Mouse (Mus musculus) embryo, embryonic 10 days (tissue): Measurements from ENCODE around the gene Pank4.

ENCODE experiments used
- DNase-seq: peaks from one replicate; pipeline ENCODE4 v3.0.0-alpha.2; 2015; ENCODE audit warnings: low spot score

Pank4 gene

DNA sequence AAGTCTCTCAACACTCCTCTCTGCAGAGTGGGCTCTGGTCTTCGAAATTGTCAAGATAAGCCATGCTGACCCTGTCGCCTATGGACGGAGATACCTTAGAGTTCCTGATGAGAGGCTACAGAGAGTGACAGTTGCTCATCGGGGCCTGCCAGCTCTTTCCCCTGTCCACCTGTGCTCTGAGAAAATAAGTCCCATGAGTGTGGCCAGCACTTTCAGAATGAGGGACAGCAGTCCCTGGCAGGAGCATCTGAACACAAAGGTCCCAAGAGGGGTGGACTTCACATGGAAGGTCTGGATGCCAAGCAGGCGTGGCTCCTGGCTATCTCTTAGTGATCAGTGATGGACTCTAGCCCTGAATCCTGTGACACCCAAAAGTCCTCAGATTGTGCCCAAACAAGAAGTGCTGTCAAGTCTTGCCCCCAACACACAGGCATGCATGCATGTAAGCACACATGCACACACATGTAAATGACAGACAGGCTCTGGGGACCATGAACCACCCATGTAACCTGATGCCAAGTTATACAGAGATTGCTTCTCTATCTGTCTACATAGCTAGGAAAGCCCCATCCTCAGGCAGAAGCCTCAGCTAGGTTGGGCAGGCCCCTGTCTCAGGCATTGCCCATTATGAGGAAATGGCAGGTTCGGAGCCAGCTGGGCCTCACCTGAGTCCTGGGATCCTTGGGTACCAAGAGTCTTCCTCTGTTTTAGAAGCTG lies 20.4 kb upstream of the Pank4 start:
- no peak for DNase-seq

DNA sequence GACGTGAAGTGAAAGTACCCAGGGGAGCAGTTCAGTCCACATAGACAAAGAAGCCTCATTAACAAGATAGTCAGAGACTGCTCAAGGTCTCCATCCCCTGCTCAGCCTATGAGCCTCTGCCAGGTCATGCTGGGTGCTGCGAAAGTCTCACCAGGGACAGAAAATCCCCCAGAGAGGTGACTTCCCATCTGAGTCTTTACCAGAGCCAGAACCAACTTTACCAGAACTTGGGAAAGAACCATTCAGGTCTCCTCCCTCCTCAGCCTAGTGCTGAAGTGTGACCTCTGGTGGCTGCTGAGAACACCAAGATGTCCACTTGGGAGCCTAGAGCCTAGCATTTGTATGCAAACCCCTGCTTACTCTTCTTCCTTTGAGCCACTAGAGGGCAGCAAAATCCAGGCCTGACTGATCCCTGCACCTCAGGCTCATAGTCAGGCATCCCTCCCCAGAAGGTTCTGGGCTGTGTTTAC lies 19.8 kb upstream of the Pank4 start:
- peak; percentile 94 for DNase-seq

DNA sequence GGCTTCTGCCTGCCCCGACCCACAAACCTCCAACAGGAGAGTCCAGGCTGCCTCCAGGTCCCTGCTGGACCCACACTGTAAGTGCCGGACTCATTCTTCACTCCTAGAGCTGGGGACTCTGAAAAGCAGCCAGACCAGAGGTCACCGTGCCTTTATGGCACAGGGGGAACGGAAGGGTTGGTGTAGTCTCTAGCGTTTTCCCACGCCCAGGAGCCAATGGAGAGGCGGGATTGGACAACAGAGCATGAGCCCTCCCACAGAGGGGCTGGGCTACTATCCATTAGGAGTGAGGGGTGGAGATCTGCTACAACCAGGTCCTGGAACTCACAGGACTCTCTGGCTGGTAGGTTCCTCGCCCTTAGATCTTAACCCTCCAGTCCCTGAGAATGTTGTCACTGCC lies 17.6 kb upstream of the Pank4 start:
- DNase-seq, result peak; percentile 96

DNA sequence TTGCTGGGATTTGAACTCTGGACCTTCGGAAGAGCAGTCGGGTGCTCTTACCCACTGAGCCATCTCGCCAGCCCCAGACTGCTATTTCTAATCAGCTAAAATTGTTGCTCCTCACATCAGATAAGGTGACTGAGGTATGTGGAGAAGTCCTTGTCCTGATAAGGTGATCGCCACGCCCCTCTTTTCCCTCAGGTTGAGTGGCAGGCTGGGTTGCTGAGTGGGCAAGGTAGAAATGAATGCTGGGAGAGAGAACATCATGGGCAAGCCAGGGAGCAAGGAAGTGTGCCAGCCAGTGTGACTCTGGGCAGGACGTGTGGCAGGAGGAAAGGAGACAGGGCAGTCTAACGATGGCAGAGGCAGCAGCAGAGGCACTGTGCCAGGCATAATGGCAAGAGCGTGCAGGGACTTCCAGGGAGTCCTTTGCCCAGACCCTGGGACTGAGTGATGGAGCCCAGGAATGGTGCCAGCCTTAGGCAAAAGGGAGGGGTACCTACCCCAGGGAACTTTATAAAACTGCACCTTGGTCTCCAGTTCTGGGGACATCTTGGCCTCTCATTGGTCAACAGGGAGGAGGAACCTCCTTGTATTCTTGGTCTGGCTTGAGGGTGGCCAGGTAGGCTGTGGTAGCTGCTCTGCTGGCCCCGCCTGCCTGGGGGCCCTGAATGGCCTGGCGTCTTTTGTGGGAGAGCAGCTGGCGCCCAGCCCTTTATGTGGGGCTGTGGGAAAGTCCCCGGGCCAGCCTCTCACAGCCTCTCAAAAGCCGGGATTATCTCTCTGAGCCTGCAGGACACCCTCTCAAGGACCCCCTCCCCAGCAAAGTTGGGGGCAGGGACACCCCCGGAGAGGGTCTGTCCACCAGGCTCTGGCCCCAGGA lies 15.6 kb upstream of the Pank4 start:
- peak; percentile 39 for DNase-seq

DNA sequence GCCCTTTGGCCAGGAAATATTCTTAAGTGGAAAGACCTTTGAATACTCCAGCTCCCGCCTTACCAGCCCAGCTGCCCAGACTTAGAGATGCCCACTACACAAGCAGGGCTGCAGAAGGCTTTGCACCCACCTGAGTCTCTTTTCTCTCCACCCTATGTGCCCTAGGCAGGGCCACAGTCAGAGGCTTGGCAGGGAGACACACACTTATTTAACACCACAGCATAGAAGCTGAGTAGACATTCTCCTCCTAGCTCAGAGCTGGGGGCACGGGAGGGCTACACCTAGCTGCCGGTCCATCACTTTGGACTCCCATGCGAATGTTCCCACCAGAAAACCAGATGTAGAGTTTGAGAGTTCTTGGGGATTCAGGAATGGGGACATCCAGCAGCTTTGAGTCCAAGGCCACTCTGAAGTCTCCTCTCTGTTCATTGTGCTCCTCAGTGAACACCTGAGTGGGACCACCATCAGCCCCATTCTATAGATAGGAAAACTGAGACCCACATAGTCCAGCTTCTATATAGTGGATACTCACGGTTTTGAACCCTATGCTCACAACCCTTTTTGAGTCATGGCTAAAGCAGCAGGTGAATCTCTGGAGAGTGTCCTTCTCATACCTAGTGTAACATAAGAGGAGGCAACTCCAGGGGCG lies 14.9 kb upstream of the Pank4 start:
- no peak for DNase-seq

DNA sequence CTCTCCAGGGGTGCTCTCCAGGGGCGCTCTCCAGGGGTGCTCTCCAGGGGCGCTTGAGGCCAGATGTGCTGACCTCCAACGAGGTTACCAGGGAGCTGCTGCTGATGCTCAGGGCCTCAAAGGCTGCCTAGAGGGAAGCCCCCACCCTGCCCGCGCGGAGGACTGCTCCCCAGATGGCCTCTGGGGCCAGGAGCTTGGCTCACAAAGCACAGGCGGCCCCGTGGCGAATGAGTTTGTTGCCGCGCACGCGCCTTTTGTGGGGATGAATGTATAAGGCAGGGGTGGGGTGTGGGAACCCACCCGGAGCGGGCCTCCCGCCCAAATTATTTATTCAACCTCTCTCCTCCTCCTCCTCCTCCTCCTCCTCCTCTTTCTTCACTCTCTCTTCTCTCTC lies 14.3 kb upstream of the Pank4 start:
- peak; percentile 79 for DNase-seq

DNA sequence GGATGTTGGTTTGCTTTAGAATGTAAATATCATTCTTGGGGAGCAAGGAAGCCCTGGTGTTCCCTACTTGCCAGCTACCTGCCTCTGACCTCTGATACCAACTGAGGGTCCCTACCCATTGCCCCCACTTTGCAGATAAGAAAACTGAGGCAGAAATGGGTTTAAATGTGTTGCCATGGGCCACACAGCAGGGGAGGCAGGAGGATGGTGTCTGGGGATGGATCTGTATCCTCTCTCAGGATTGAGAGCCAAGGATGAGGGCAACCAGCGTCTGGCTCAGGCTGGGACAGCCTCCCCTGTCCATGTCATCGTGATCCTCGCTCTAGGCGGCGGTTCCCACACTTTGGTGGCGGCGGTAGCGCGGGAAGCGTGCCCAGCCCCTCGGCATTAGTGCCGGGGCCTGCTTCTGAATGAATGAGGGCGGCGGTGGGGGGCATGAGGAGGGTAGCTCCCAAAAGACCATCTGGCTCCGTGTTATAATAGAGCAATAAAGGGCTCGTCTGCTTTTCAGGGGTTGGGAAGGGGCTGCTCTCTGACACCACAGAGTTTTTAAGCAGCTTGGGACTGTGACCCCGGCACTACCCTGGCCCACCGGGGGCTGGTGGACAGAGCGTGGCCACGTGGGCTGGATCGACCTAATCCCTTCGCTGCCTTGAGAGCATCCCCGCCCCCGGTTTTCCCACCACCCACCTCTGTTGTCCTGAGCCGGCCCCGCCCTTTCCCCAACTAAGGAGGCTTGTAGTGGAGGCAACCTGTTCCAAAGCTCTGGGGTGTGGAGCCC lies 11.3 kb upstream of the Pank4 start:
- peak; percentile 85 for DNase-seq

DNA sequence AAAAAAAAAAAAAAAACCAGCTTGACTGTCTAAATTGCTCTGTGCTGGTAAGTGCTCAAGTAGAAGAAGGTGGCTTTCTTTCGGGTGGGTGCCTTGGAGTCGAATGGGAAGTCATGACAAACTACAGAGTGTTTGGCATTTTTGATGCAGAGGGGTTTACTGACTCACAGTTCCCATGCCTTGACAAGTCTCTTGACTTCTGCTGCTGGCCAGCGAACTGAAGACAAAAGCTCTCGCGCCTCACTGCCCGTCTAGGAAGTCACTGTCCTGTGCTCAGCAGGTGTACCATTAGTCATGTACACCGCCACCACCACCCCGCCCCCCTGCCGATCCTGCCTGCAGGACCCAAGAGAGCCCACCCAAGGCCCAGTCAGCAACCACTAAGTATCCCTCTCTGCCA lies 7.3 kb upstream of the Pank4 start:
- no peak for DNase-seq

DNA sequence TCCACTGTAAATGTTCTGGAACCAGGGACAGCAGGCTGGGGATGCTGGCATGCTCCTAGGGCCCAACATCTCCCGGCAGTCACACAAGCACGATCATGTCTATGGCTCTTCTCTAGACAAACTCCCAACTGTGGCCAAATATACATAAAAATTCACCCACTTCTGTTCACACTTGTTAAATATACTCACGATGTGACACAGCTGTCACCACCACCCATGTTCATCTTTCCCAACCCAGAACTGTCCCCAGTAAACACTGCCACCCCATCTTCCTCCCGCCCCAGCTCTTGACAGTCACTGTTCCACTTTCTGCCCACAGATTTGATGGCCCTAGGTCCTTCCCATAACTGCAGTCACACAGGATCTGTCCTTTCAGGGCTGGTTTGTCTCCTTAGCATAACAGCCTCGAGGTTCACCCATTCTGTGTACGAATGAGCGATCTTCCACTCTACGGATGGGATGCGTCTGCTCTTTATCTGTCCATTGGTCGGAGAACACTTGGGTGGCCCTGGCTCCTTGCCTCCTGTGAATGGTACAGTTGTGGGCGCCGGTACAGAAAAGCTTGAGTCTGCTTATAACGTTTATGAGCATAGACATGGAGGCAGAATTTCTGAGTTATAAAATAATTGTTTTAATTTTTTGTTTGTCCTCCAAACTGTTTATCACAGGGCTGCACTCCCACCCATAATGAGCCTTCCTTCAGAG lies 6.5 kb upstream of the Pank4 start:
- DNase-seq, result no peak

DNA sequence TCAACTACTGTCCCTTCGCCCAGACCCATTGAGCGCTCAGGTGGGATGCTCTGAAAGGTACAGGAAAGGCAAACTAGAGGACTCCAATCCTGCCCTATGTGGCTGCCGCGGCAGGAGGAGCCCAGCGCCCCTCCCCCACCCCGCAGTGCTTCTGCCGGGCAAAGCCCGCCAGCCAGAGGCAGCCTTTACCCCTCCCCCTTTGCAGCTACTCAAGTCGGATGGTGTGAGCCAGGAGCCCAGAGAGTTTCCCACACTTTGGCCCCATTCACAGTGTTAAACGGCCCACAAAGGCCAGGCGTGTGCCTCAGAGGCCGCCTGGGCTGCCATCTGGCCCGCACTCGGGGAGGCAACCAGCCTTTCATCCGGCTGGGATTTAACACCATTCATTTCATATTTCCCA lies 5.8 kb upstream of the Pank4 start:
- peak; percentile 90 for DNase-seq

DNA sequence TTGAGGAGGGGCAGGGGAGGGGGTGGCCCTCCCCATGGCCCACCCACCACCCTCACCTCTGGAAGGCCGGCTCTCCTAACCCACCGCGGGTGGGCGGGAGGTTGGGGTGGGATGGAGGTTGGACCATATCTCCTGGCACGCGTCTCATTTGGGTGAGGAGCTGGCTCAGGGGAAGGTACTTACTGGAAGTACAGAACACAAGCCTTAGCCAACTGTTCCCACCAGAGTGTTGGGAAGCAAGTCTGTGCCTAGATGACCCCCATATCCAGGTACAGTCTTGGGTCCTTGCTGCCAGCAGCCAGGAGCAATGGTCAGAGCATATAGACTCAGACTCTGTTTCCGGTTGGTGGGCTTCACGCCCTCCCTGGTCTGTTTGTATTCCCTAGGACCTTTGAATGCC lies 5.3 kb upstream of the Pank4 start:
- DNase-seq, result peak; percentile 49

DNA sequence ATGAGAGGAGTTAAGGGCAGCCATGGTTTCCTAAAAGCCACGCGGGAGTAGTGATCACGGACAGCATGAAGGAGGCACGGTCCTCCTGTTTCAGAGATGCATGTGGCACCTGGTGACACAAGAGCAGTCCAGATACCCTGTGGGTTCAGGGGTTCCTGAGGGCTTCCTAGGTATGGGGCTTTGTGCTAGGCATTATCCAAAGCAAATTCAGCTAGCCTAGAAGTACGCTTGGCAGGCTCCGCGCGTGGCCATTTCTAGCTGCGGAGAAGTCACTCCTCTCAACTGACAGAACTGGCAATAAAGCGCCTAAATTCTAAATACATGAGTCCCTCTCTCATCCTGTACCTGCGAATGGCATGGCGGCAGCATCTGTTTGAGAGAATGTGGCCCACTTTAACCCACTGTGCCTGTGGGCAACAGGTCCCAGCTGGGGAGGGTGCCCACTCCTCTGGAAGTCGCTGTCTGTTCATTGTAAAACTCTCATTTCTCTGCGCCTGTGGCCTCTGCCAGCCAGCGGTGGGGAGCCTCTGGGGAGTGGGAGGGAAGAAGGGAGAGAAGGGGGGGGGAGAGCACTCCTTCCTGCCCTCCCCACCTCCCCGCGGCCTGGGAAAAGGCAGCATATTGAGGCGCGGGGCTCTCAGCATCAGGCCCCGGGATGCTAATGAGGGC lies 3.8 kb upstream of the Pank4 start:
- DNase-seq, result no peak

DNA sequence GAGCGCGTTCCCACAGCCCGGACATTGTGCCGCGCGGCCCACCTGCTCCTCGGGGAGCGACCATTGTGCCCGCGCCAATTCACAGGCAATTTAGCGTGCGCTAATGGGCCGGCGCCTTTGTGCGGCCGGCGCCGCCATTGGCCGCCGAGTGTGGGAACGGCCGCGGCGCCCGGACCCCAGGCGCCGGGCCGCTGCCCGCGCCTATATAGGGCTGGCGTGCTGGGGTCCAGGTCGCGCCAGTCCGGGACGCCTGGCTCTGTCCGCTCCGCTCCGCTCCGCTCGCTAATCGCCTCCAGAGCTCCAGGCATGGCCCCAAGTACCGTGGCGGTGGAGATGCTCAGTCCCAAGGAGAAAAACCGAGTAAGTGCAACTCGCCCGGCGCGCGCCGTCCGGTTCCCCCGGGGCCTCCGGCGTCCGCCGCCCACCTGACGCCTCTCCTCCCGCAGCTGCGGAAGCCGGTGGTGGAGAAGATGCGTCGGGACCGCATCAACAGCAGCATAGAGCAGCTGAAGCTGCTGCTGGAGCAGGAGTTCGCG lies 3.2 kb upstream of the Pank4 start, which contains the start of gene Hes5:
Hes5 (plus strand) TSS at position 234 of the 536 bp plus-strand sequence.
- peak; percentile 90 for DNase-seq

DNA sequence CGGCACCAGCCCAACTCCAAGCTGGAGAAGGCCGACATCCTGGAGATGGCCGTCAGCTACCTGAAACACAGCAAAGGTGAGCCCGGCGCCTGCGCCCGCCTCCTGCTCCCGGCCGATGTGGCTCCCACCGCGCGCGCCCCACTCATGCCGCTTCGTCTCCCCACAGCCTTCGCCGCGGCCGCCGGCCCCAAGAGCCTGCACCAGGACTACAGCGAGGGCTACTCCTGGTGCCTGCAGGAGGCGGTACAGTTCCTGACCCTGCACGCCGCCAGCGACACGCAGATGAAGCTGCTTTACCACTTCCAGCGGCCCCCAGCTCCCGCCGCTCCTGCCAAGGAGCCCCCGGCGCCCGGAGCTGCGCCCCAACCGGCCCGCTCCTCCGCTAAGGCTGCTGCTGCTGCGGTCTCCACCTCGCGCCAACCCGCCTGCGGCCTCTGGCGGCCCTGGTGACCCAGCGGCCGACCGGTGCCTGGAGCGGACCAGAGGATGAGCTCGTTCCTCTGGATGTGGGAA lies 2.6 kb upstream of the Pank4 start:
- peak; percentile 63 for DNase-seq

DNA sequence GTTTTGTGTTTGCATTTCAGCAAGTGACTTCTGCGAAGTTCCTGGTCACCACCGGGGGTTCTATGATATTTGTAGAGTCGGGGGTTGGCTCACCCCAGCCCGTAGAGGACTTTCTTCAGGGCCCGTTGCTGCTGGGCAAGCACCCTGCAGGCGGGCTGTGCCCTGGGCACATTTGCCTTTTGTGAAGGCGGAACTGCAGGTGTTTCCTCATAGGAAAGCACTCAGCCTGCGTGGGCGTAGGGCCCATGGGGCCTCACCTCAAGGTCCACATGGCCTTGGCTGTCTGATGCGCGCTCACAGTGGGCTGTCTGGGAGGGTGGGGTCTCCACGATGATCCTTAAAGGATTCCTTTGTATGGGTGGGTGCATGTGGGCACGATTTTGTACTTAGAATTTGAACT lies 2.0 kb upstream of the Pank4 start:
- DNase-seq, result no peak

DNA sequence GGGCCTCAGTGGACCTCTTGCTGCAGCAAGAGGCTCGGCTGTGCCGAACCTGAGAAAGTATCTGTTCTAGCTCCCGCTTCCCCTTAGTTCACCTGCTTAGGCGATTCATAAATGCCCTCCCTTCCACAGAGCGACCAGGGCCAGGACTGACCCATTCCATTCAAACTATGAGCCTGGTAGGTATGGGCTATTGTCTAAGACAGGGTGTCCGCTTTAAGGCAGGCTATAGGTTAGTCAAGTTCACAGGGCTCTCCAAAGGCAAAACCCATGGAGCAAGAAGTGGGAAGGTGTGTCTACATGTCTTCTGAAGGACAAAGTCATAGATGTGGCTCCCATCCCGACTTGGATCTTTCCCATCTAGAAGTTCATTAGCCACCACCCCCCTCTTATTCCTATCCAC lies 1.2 kb upstream of the Pank4 start:
- DNase-seq, result no peak

DNA sequence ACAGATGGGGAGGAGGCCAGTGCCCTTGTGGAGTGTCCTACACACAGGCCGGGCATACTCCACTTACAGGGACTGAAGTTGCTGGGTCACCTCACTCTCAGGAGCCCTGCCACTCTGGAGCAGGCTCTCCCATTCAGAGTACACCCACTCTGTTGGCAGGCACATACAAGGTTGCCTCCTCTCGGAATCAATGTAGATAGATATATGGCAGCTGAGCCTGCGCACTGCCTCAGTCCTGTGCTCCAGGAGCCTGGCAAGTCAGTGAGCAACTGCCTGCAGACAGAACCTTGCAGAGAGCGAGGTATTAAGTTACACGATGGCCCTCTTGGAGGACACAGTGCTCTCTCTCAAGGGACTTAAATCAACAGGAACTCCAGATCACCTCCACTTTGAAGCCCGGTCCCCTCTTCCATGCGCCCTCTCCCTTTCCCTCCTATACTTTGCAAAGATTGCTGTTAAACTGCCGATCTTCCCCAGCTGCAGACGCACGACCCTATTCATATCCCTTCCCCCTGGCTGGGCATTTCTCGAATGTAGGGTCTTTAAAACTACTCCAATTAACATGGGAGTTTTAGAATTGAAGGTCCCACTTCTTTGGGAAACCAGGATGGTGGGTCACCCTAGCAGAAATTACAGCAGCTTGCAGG lies 610 bp upstream of the Pank4 start:
- DNase-seq, result peak; percentile 73

DNA sequence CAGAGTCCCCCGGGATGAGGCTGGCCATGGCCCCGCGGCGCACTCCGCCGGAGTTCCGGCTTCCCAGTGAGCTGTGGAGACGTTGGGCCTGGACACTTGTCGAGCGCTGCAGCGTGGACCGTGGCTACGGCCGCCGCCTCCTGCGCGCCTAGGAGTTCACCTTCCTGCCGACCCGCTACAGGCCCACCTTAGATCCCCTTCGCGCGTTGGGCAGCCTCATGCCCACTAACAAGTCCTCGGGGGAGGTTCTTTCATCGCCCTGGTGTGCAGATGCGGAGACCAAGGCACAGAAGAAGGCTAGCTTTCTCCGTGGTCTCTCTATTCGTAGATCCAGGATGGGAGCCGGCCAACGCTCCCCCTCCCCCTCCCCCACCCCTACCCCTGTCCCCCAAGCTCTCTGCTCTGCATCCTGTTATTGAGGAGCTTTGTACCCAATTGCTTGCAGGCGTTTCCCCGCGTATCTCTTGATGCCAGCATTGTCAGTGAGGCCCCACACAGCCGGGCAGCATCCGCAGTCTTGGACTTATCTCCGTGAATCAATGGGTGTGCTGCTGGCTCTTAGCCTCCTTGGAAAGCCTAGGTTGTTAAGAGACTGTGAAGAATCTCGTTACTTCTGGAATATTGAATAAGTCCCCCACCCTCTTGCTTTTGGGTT lies 785 bp downstream of the Pank4 start:
- DNase-seq, result no peak

DNA sequence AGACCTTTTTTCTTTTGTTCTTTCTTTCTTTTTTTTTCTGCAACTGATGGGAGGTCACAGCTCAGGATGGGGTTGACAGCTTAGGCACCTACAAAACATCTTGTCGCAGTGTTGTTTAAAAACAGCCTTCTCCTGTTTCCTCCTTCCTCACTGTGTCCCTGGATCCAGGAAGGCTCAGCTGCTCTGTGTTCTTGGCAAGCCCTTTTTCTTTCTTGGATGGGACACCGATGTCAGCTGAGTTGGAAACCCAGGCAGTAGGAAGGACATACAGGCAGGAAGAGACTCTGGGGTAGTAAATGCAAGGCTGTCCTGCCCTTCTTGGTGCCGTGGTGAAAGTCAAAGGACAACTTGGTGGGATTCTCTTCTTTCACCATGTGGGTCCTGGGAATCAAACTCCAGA lies 1.9 kb downstream of the Pank4 start:
- DNase-seq, result no peak
